Mouse (Mus musculus) heart, adult 8-10 months (tissue): ENCODE data around the gene Bmp6. TPM values are rescaled to one million over a fixed set of nuclear protein-coding genes. Genes with fewer than 3 reads are reported as not detected.

ENCODE experiments used
- DNase-seq: peaks from one replicate; pipeline ENCODE4 v3.0.0; 2022; ENCODE audit warnings: low spot score
- total RNA-seq, 4 experiments: library from RNA; stranded (reverse); gene quantifications; 2 replicates each; pipeline ENCODE4 v1.2.4; 2022

Bmp6 gene
- total RNA-seq, 4 experiments from 2014 or later, result 23.9 to 27.7 (median 24.9) TPM

GRCm38 (mm10) chr13:38353420-38354255 is 8.7 kb downstream of the Bmp6 start:
- DNase-seq, result peak; percentile 69

- DNase-seq, result no peak
Measured at GRCm38 (mm10) chr13:38354284-38354683, 9.4 kb downstream of the Bmp6 start.

GRCm38 (mm10) chr13:38359045-38359444 is 14.1 kb downstream of the Bmp6 start:
- no peak for DNase-seq

- DNase-seq, result no peak
Measured at GRCm38 (mm10) chr13:38362751-38363150, 17.8 kb downstream of the Bmp6 start.

- no peak for DNase-seq
Measured at GRCm38 (mm10) chr13:38363869-38364268, 19.0 kb downstream of the Bmp6 start.

- no peak for DNase-seq
Measured at GRCm38 (mm10) chr13:38369624-38370023, 24.7 kb downstream of the Bmp6 start.

GRCm38 (mm10) chr13:38376071-38376470 is 31.2 kb downstream of the Bmp6 start:
- DNase-seq, result no peak

GRCm38 (mm10) chr13:38377355-38377754 is 32.4 kb downstream of the Bmp6 start:
- peak; percentile 50 for DNase-seq

GRCm38 (mm10) chr13:38379806-38380205 is 34.9 kb downstream of the Bmp6 start:
- no peak for DNase-seq

- DNase-seq, result no peak
Measured at GRCm38 (mm10) chr13:38386035-38386559, 41.2 kb downstream of the Bmp6 start.

- DNase-seq, result no peak
Measured at GRCm38 (mm10) chr13:38387453-38388040, 42.6 kb downstream of the Bmp6 start.

- no peak for DNase-seq
Measured at GRCm38 (mm10) chr13:38393444-38393843, 48.5 kb downstream of the Bmp6 start.

- DNase-seq, result no peak
Measured at GRCm38 (mm10) chr13:38395026-38395425, 50.1 kb downstream of the Bmp6 start.

- DNase-seq, result no peak
Measured at GRCm38 (mm10) chr13:38397007-38397545, 52.2 kb downstream of the Bmp6 start.

GRCm38 (mm10) chr13:38398658-38399057 is 53.8 kb downstream of the Bmp6 start:
- DNase-seq, result no peak

GRCm38 (mm10) chr13:38400662-38401061 is 55.8 kb downstream of the Bmp6 start:
- DNase-seq, result peak; percentile 47

- DNase-seq, result peak; percentile 72
Measured at GRCm38 (mm10) chr13:38407611-38408315, 62.9 kb downstream of the Bmp6 start.

GRCm38 (mm10) chr13:38408636-38409035 is 63.7 kb downstream of the Bmp6 start:
- peak; percentile 42 for DNase-seq

GRCm38 (mm10) chr13:38410322-38410865 is 65.5 kb downstream of the Bmp6 start:
- peak; percentile 78 for DNase-seq

GRCm38 (mm10) chr13:38419781-38420180 is 74.9 kb downstream of the Bmp6 start:
- DNase-seq, result no peak

- no peak for DNase-seq
Measured at GRCm38 (mm10) chr13:38422491-38422890, 77.6 kb downstream of the Bmp6 start.

- DNase-seq, result no peak
Measured at GRCm38 (mm10) chr13:38425294-38425693, 80.4 kb downstream of the Bmp6 start.
